Mouse (Mus musculus): ENCODE measurements at regions not wholly inside any gene's neighbourhood (a gene's known extent, or its start where the extent isn't known, plus 50 kb on each side); places are given as distances from the start of the nearest gene placed in this dataset.

GRCm38 (mm10) chr3:37786792-37787191, 62.5 kb upstream of the Gm5148 start:
- no peak for DNase-seq (ENCODE audit: low read depth, low spot score)

GRCm38 (mm10) chr3:37781086-37781485, 56.8 kb upstream of the Gm5148 start:
- DNase-seq (ENCODE audit: low read depth, low spot score) = no peak

- no peak for DNase-seq (ENCODE audit: low read depth, low spot score)
Measured at GRCm38 (mm10) chr3:37779867-37780475, 55.7 kb upstream of the Gm5148 start.

DNA sequence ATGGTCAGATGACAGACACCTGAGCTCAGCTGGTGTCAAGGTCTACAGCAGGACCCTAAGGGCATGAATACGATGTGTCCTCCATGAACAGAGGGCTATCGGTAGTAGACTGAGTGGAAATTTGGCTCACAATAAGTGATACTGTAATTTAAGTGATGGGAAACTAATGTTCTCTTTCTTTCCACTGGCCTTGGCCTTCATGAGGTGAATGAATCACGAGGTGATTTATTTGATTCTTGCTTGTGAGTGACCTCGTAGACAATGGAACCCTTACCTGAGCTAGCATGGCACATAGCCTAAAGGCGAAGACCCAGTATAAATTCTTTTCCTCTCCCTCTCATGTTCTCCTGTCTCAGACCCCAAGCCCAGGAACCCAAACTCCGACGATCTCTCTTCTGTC, 54.1 kb upstream of the Gm5148 start:
- no peak for DNase-seq (ENCODE audit: low read depth, low spot score)

DNA sequence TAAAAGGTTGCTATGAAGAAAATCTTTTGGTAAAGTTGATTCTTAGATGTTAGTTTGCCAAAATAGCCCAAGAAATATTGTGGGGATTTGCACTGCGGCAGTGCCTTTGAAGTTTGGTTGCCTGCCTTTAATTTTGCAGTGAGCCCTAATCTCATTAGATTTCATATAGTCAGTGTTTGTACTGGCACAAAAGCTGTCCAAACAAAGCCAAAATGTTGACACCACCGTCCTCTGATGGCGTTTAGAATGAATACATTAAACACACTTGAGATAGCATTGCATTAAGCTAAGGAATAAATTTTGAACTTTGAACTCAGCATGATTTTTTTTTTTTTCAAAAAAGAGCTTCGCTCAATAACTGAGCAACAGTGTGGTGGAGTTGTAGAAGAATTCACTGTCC, 51.9 kb upstream of the Gm5148 start:
- DNase-seq (ENCODE audit: low read depth, low spot score) = no peak

Measured in R1 (cell line).